Mouse (Mus musculus) mature B cell (primary cell): ENCODE data around the gene Bcl2l12.
"Not testable (repeated sequence)": the region's sequence is repeated elsewhere in the genome, so short reads cannot be mapped to it uniquely, and the experiment has no call there.

Source experiments
- in situ Hi-C: fragments of 300-500 bp; cut with MboI; formaldehyde crosslinking; loops from 2 replicates; pipeline ENCODE4 v1.14.3; 2019

The Bcl2l12 gene

GRCm38 (mm10) chr7:44998501-44998955, at the start of gene Bcl2l12:
Gene Bcl2l12, minus strand, starts transcription at chr7:44998712.
- in situ Hi-C loops, result no loop called here

- in situ Hi-C loops, result no loop called here
Measured at GRCm38 (mm10) chr7:45047491-45047890, 49.0 kb upstream of the Bcl2l12 start.

GRCm38 (mm10) chr7:45046853-45047350, 48.4 kb upstream of the Bcl2l12 start:
- in situ Hi-C loops, result no loop called here

DNA sequence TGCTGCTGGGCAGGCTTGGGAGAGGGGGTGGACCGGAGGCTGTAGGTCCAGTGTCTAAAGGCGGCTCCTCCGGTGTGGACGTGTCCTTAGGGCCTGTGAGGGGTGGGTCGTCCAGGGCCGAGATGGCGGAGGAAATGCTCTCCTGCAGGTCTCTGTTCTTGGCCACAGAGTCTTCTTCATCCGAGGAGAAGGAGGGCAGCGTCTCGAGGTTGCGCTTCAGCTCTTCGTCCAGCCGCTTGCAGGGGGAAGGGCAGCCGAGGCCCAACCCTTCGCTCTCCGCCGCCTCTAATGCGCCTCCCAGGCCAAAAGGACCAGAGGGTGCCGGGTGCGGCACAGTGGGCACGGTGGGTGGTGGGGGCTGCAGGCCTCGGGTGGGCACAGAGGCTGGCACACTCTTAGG, 47.2 kb upstream of the Bcl2l12 start:
- in situ Hi-C loops, result no loop called here

DNA sequence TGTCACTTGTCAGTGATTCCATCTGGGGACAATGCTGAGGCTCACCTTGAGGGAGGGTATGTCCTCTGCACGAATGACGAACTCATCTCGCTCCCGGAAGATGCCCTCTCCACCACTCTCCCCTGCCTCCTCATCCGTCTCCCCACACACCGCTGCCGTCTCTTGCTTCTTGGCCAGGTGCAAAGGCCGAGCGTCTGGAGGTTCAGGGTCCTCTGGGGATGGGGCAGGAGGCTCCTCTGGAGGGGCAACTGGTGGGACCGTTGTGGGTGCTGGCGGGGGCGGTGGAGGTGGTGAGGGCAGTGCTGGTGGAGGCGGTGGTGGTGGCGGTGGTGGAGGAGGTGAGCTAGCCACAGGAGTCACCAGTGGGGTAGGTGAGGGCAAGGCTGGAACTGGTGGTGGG, 44.8 kb upstream of the Bcl2l12 start:
- in situ Hi-C loops, result no loop called here

DNA sequence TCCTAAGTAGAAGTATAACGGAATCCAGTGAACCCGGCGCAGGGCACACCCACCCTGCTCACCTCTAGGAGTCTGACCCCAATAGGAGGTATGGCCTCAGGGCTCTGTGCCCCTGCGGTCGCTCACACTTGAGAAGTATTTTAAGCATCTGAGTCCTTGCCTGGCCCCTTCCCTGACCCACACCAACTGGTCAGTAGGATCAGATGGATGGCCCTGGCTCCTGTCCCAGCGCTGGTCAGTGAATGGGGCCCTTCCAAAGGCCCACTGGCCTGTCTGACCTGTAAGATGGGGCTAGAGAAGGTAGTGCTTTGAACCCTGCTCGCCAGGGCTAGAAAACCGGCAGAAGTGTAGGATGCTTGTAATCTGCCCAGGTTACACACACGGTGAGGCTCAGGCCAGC, 42.3 kb upstream of the Bcl2l12 start:
- in situ Hi-C loops, result no loop called here

- in situ Hi-C loops, result no loop called here
Measured at GRCm38 (mm10) chr7:45038411-45038810, 39.9 kb upstream of the Bcl2l12 start.

DNA sequence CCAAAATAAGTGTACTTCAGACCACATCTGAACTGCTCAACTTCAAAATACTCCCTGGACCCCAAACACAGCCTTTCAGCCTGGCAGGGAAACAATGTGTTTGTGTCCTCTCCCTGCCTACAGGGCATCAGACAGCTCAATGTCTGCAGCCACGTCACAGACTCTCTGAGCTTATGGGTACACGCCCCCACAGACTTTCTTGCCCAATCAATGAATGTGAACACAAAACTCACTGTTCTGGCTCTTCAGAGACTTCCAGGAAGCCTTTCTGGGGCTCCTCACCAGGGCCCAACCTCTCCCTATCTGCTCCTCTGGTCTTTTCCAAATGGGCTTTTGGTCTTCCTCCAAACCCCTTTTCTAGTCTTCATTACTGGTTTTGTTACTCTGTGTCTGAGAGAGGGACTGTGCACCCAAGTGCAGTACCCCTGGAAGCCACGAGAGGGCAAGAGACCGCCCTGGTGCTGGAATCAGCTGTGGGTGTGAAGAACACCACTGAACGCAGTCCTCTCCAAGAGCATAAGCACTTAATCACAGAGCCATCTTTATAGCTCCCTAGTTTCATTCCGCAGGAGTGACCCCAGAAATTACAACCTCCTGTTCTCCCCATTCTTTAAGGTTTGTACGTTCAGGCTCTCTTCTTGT, 39.3 kb upstream of the Bcl2l12 start:
- in situ Hi-C loops, result no loop called here

- in situ Hi-C loops, result no loop called here
Measured at GRCm38 (mm10) chr7:45036702-45037101, 38.2 kb upstream of the Bcl2l12 start.

GRCm38 (mm10) chr7:45035631-45036030, 37.1 kb upstream of the Bcl2l12 start:
- in situ Hi-C loops, result no loop called here

GRCm38 (mm10) chr7:45033722-45034359, 35.3 kb upstream of the Bcl2l12 start:
- in situ Hi-C loops, result no loop called here

GRCm38 (mm10) chr7:45030857-45031256, 32.3 kb upstream of the Bcl2l12 start:
- in situ Hi-C loops, result no loop called here

- in situ Hi-C loops, result no loop called here
Measured at GRCm38 (mm10) chr7:45029995-45030394, 31.5 kb upstream of the Bcl2l12 start.

- in situ Hi-C loops, result no loop called here
Measured at GRCm38 (mm10) chr7:45028351-45028750, 29.8 kb upstream of the Bcl2l12 start.

- in situ Hi-C loops, result no loop called here
Measured at GRCm38 (mm10) chr7:45027761-45028160, 29.2 kb upstream of the Bcl2l12 start.

DNA sequence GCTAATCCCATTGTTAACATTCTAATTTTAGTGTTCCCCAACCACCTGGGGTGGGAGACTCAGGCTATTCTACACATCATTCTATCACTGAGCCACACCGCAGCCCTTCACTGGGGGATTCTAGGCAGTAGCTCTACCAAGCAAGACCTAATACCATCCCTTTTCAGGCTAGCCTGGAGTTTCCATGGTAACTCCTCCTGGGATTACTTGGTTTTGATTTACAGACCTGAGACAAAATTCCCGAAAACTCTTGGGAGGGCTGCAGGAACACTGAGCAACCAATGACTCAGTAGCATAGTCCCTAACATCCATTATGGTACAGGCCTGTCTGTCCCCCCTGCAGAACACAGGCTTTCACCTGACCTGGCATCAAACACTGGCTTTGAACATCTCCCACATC, 27.7 kb upstream of the Bcl2l12 start:
- in situ Hi-C loops, result no loop called here

DNA sequence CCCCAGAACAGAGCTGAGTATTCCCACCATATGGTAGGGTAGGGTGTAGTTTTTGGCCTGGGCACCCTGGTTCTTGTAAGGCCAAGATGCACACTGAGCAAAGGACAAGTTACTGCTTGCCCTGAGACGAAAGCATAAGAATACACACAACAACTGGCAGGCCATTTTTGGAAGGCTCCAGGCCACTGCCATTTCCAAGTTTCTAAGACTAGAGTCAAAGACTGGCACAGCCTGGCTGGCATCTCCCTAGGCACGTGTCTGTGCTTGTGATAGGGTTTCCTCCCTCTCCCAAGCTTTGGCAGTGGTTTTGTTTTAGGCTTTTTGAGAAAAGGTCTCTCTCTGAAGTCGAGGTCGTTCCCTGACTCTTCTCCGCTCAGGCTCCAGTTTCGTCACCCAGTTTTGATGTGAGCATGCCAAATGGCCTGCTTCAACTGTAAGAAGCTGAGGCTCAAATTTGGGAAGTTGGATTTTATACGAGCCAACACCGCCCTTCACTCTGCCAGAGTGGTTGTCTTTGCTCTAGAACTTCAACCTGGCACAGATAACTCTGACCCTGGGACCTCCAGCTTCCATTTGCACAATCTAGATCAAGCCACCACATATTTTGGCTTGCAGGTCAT, 27.2 kb upstream of the Bcl2l12 start:
- in situ Hi-C loops, result no loop called here

GRCm38 (mm10) chr7:45024281-45025248, 26.1 kb upstream of the Bcl2l12 start:
- in situ Hi-C loops, result no loop called here

DNA sequence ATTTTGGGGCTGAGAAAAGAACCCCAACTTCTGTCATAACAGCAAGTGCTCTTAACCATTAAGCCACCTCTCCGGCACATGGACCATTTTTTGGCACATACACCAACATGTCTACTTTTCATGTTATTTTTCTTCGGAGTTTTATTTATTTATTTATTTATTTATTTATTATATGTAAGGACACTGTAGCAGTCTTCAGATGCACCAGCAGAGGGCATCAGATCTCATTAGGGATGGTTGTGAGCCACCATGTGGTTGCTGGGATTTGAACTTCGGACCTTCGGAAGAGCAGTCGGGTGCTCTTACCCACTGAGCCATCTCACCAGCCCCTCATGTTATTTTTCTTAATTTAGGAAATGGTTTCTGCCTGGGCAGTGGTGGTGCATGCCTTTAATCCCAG, 25.2 kb upstream of the Bcl2l12 start:
- in situ Hi-C loops, result not testable (repeated sequence)

GRCm38 (mm10) chr7:45020225-45020624, 21.7 kb upstream of the Bcl2l12 start:
- in situ Hi-C loops, result no loop called here

DNA sequence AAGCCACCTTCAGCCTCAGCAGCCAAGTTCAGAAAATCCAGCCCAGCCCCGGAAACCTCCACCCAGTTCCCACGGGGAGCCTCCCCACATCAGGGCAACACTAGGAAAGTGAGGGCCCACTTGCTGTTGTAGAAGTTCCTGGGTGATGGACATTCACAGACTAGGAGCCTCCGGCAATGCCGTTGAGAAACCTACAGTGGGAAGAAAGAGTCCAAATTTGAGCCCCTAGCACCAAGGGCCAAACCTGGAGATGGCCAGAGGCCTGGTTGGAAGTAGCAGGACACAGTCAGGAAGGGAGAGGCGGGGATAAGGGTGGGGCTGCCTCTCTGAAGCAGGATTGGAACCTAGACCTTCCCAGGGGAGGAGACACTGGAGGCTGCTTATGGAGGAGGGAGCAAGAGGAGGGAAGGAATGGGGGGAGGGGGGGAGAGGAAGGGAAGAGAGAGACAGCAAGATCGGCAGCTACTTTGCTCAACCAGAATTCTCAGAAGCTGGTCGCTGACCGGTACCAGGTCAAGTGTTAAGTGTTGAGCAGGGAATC, 20.6 kb upstream of the Bcl2l12 start:
- in situ Hi-C loops, result no loop called here
